Mouse (Mus musculus) hindbrain, embryonic 16.5 days (tissue): ENCODE measurements around the gene Xkr7. TPM values are rescaled to one million over a fixed set of nuclear protein-coding genes. Genes with fewer than 3 reads are reported as not detected.

Experiments
- ATAC-seq: fragments of 200-750 bp; cut with Nextera tagmentation; 2 replicates; pipeline ENCODE4 v1.8.0; 2017; ENCODE audit warnings: moderate TSS enrichment, moderate library complexity
- H3K27ac ChIP-seq: fragments of 300-500 bp; sonication (generic); 2 replicates; pipeline ENCODE4 v1.5.1; 2014; ENCODE audit warnings: low read depth, mild to moderate bottlenecking, control low read depth, low read length, moderate library complexity
- H3K27me3 ChIP-seq: fragments of 300-500 bp; sonication (generic); replicated peaks from 2 replicates; pipeline ENCODE4 v1.6.1; 2014; ENCODE audit warnings: low read length; ENCODE audit not compliant: control insufficient read depth, insufficient read depth
- H3K36me3 ChIP-seq: fragments of 300-500 bp; sonication (generic); 2 replicates; pipeline ENCODE4 v1.6.1; 2014; ENCODE audit warnings: mild to moderate bottlenecking, low read length, moderate library complexity, mixed read lengths; ENCODE audit not compliant: control insufficient read depth, insufficient read depth
- H3K4me1 ChIP-seq: fragments of 300-500 bp; sonication (generic); 2 replicates; pipeline ENCODE4 v1.6.1; 2014; ENCODE audit warnings: low read depth, low read length; ENCODE audit not compliant: control insufficient read depth, insufficient read depth
- H3K4me2 ChIP-seq: fragments of 300-500 bp; sonication (generic); 2 replicates; pipeline ENCODE4 v1.6.1; 2014; ENCODE audit warnings: mild to moderate bottlenecking, low read length, control low read depth, moderate library complexity
- H3K4me3 ChIP-seq: fragments of 300-500 bp; sonication (generic); 2 replicates; pipeline ENCODE4 v1.5.1; 2014; ENCODE audit warnings: mild to moderate bottlenecking, low read length, control low read depth, moderate library complexity
- H3K9ac ChIP-seq: fragments of 300-500 bp; sonication (generic); 2 replicates; pipeline ENCODE4 v1.6.1; 2014; ENCODE audit warnings: low read depth, mild to moderate bottlenecking, control low read depth, low read length, moderate library complexity
- H3K9me3 ChIP-seq: fragments of 300-500 bp; sonication (generic); 2 replicates; pipeline ENCODE4 v1.6.1; 2014; ENCODE audit warnings: mild to moderate bottlenecking, low read length, moderate library complexity; ENCODE audit not compliant: control insufficient read depth
- WGBS: fragments of 180-500 bp; shearing (Covaris S2); extraction: QIAGEN DNeasy Blood & Tissue Kit; methylation state at CpG from one replicate; pipeline ENCODE4 v1.1.7; 2014; 5-methylcytosine and 5-hydroxymethylcytosine counted together
- polyA plus RNA-seq: library from polyadenylated mRNA; unstranded; fragments of >200 nt; fragmentation: Nextera tagmentation; extraction: Ambion mirVana; gene quantifications from 2 replicates; pipeline ENCODE4 v1.2.1, GENCODE M21; 2015

The Xkr7 gene
- polyA plus RNA-seq, 1 experiment from 2014 or later: 1.8 TPM

DNA sequence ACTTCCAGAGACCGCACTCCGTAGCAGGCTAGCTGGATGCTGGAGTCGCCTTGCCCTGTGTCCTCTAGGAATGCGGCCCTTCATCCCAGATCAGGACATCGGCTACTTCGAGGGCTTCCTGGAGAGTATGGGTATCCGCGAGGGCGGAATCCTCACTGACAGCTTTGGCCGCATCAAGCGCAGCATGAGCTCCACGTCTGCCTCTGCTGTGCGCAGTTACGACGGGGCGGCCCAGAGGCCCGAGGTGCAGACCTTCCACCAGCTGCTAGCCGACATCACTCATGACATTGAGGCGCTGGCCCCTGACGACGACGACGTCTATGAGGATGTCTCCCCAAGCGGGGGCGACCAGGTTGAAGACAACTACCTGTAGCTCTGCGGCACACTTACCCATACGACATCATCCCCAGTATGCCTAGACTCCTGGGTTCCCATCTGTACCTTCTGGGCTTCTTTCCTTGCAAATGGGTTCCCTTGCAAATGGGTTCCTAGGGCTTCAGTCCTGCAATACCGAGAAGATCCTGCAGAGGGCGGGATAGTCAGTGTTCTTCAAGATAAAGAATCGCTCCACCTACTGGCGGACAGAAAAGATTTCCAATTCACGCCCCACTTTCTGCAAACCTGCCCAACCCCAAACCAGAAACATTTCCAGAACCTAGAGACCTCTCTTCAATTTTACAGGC is 49.3 kb downstream of the Xkr7 start:
- H3K4me3 ChIP-seq: no peak overlapping the region
- H3K27ac ChIP-seq: no peak overlapping the region
- no peaks in the 10 kb centered on the region for H3K4me1 ChIP-seq
- no peak overlapping the region for H3K9ac ChIP-seq
- 37% methylated on average over 32 of the region's 32 CpGs for WGBS
- H3K9me3 ChIP-seq: no peaks in the 10 kb centered on the region
- no peak overlapping the region for H3K4me2 ChIP-seq
- no peak for ATAC-seq
- H3K27me3 ChIP-seq: no peaks in the 10 kb centered on the region
- H3K36me3 ChIP-seq: no peaks in the 10 kb centered on the region

DNA sequence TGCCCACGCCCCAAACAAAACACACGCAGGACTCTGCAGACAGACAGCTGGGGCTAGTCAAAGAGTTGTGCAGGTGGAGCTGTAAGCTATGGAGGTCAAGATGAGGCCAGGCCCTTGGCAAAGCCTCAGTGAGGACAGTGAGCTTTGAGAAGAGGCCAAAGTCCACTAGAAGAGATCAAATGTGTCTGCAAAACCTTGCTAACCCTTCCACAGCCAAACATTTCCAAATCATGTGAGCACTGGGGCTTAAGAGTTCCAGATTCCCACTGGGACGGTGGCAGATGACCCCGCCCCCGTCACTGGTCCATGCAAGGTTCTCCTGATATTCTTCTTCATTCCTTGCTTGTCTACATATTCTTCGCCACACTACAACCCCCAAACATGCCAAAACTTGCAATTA is 50.2 kb downstream of the Xkr7 start:
- H3K9ac ChIP-seq: no peak overlapping the region
- H3K4me3 ChIP-seq: no peak overlapping the region
- H3K27me3 ChIP-seq: no peaks in the 10 kb centered on the region
- no peaks in the 10 kb centered on the region for H3K9me3 ChIP-seq
- no peak overlapping the region for H3K4me2 ChIP-seq
- H3K36me3 ChIP-seq: no peaks in the 10 kb centered on the region
- 81% methylated on average over 6 of the region's 6 CpGs for WGBS
- H3K4me1 ChIP-seq: no peaks in the 10 kb centered on the region
- ATAC-seq: no peak
- H3K27ac ChIP-seq: no peak overlapping the region

DNA sequence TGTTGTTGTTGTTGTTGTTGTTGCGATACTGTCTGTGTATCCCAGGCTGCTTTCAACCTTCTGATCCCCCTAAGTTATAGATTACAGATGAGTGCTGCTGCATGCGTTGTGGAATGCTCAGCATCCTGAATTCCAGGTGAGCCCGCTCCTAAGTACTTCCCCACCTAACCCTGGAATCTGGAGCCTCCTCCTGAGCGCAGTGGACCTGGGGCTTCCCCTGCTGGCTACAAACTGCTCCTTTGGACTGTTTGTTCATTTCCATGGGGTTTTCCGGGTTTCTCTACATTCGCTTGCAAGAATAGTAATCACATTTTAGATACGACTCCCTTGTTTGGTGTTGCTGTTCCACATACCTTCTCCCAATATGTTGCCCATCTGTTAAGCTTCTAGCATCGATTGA is 51.6 kb downstream of the Xkr7 start:
- Histone ChIP-seq H3K27ac (no peak overlapping the region), H3K27me3 (no peaks in the 10 kb centered on the region), H3K36me3 (no peaks in the 10 kb centered on the region), H3K4me2 (no peak overlapping the region), H3K4me1 (no peaks in the 10 kb centered on the region), H3K4me3 (no peak overlapping the region), H3K9ac (no peak overlapping the region), H3K9me3 (no peaks in the 10 kb centered on the region)
- ATAC-seq: no peak
- WGBS: 85% methylated on average over 8 of the region's 8 CpGs

DNA sequence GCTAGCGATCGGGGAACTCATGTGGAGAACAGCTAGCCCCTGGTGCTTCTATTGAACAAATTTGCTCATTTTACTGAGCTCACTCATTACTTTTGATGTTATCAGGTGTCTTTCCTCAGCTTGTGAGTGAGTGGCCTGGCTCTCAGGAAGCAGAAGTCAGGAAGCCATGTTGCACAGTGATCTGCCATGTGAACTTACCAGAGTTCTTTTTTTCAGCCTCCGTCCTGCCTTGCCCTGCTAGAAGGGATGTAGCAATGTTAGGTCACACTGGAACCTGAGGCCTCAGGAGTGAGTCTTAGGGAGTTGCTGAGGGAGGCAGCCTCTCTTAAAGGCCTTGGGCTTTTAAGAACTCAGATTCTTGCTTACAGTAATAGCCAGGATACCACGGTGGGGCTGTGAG is 52.2 kb downstream of the Xkr7 start:
- no peaks in the 10 kb centered on the region for H3K27me3 ChIP-seq
- no peaks in the 10 kb centered on the region for H3K9me3 ChIP-seq
- no peak overlapping the region for H3K27ac ChIP-seq
- H3K4me1 ChIP-seq: no peaks in the 10 kb centered on the region
- no peak overlapping the region for H3K4me3 ChIP-seq
- WGBS: 83% methylated on average over 4 of the region's 4 CpGs
- no peaks in the 10 kb centered on the region for H3K36me3 ChIP-seq
- no peak overlapping the region for H3K4me2 ChIP-seq
- H3K9ac ChIP-seq: no peak overlapping the region
- no peak for ATAC-seq

DNA sequence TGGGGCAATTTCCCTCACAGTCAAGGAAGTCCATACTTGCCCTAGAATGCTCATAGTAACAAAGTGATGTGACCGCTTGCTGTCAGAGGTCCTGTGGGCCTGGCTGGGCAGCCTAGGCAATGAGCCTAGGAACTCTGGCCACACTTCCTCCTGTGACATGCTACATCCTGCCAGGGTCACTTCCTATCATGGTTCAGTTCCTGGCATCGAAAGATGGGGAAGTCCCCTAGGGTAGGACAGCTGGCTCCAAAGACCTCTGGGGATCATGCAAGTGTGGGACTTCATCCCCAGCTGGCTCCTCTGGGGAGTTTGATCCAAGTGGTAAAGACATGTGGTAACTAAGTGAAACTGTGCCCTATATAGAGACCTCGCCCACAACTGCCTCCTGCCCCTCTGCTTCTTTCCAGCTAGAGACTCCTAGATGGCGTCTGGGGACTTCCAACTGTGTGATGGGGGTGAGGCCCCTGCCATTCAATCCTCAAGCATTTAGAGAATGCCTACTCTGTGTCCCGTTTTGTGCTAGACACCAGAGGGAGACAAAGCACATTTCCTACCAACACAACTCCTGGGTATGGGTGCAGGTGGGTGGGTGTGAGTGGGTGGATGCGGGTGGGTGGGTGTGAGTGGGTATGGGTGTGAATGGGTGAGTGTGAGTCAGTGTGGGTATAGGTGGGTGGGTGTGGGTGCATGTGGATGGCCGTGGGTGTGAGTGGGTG is 52.8 kb downstream of the Xkr7 start:
- no peaks in the 10 kb centered on the region for H3K36me3 ChIP-seq
- no peak overlapping the region for H3K4me3 ChIP-seq
- no peaks in the 10 kb centered on the region for H3K27me3 ChIP-seq
- H3K27ac ChIP-seq: no peak overlapping the region
- WGBS: 66% methylated on average over 7 of the region's 7 CpGs
- H3K9ac ChIP-seq: no peak overlapping the region
- no peak overlapping the region for H3K4me2 ChIP-seq
- ATAC-seq: no peak
- no peaks in the 10 kb centered on the region for H3K4me1 ChIP-seq
- no peaks in the 10 kb centered on the region for H3K9me3 ChIP-seq

DNA sequence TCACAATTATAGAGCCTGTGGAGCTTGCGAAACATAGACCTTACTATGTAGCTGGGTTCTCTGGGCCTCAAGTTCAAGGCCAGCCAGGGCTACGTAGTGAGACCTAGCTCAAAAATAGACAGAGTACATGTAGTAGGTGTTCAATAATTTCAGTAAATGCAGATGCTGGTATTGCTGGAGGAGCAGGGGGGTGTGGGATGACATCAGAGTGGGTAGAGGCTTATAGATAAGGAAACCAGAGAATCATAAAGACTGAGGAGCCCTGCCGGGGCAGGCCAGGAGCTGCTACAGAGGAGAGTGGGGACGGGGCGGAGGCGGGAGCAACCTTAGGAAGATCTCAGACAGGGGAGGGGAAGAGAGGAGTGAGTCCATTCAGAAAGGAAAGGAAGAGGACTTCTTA is 53.9 kb downstream of the Xkr7 start:
- H3K4me3 ChIP-seq: no peak overlapping the region
- no peaks in the 10 kb centered on the region for H3K36me3 ChIP-seq
- no peaks in the 10 kb centered on the region for H3K9me3 ChIP-seq
- ATAC-seq: no peak
- WGBS: 85% methylated on average over 6 of the region's 6 CpGs
- no peak overlapping the region for H3K4me2 ChIP-seq
- no peak overlapping the region for H3K9ac ChIP-seq
- no peaks in the 10 kb centered on the region for H3K27me3 ChIP-seq
- no peaks in the 10 kb centered on the region for H3K4me1 ChIP-seq
- H3K27ac ChIP-seq: no peak overlapping the region

DNA sequence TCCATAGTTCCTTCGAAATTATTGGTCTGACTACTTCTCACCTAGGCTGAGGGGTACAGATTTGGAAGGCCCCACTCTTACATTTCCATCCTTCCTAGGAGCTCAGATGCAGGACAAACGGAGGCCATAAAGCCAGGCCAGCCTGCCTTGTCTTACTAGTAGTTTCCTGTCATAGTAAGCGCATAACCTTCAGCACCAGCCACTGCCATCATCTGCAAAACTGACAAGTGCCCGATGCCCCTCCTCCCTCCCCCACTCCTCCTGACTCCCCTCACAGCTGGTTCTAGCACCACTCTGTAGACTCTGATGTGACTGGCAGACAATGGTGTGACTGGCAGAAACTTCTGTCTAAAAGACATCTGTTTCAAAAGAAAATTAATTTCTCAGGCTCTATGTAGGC is 54.5 kb downstream of the Xkr7 start:
- Histone ChIP-seq H3K9me3 (no peaks in the 10 kb centered on the region), H3K4me2 (no peak overlapping the region), H3K4me3 (no peak overlapping the region), H3K27ac (no peak overlapping the region), H3K36me3 (no peaks in the 10 kb centered on the region), H3K9ac (no peak overlapping the region), H3K27me3 (no peaks in the 10 kb centered on the region), H3K4me1 (no peaks in the 10 kb centered on the region)
- ATAC-seq: no peak
- 91% methylated on average over 4 of the region's 4 CpGs for WGBS

DNA sequence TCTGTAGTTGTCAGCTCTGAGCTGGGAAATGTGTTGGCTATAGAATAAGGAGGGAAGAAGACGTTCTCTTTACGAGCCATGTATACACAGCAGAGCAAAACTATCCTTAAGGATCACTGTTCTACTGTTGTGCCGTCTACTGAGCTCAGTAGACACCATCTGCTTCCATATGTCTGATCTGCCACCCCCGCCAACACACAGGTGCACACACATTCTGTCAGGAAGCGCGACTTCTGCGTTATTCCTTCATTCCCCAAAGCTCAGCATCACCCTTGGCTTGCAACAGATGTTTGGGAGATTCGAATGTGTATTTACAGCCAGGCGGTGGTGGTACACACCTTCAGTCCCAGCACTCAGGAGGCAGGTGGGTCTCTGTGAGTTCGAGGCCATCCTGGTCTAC is 55.4 kb downstream of the Xkr7 start:
- Histone ChIP-seq H3K9me3 (no peaks in the 10 kb centered on the region), H3K27me3 (no peaks in the 10 kb centered on the region), H3K4me2 (no peak overlapping the region), H3K36me3 (no peaks in the 10 kb centered on the region), H3K4me3 (no peak overlapping the region), H3K4me1 (no peaks in the 10 kb centered on the region), H3K27ac (no peak overlapping the region), H3K9ac (no peak overlapping the region)
- 89% methylated on average over 10 of the region's 10 CpGs for WGBS
- ATAC-seq: no peak

DNA sequence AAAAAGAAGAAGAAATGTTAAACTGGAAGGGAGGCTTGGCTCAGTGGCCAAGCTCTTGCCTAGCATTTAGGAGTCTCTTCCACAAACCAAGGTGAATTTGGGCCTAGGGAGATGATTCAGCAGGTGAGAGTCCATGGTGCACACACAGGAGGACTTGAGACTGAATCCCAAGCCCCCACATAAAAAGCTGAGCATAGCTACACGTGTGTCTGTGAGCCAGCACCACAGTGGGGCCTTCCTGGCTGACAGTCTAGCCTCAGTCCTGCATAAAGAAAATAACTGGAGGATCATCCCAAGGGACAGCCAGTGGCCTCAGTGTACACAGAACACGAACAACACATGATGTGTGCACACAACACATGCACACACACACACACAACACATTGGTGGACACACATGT is 57.7 kb downstream of the Xkr7 start:
- Histone ChIP-seq H3K27ac (no peak overlapping the region), H3K9me3 (no peaks in the 10 kb centered on the region), H3K9ac (no peak overlapping the region), H3K27me3 (no peaks in the 10 kb centered on the region), H3K36me3 (no peaks in the 10 kb centered on the region), H3K4me1 (no peaks in the 10 kb centered on the region), H3K4me3 (no peak overlapping the region), H3K4me2 (no peak overlapping the region)
- ATAC-seq: no peak
- 64% methylated on average over 2 of the region's 2 CpGs for WGBS
